Mouse (Mus musculus) adrenal gland, adult 2 months (tissue): ENCODE measurements at regions not wholly inside any gene's neighbourhood (a gene's known extent, or its start where the extent isn't known, plus 50 kb on each side); places are given as distances from the start of the nearest gene placed in this dataset.

Experiments used
- DNase-seq: peaks from one replicate; pipeline ENCODE4 v3.0.0; 2021

DNA sequence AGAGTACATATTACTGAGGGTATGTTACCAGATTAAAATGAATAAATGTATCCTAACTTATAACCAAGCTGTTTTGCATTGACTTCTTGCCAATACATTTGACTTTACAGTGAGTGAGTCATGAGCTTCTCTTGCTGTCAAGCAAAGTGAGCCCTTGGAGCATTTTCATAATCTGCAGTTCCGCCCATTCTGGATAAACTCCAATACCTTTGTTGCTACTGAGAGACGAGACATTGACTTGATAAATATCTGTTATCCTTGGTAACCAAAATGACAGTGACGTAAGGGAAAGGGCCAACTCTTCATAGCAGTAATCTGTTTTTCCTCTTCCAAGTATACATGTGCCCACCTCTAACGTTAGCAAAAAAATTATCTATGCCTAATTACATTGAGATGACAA is 923.0 kb downstream of the Grm8 start:
- peak; percentile 79 for DNase-seq

DNA sequence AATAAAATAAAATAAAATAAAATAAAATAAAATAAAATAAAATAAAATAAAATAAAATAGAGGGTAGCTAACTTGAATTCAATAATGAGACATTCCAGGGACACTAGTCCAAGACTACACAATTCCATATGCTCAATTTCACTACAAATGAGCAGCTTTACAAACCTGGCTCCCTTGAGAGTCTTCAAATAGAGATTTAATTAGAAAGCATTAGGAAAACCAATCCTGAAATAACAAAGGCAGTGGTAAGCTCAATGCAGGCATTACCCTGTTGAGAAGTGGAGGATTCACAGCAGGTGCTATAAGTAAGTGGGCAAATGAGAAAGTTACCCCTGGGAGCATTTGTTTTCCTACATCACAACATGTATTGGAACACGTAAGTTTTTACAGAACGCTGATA is 973.3 kb downstream of the Grm8 start:
- DNase-seq, result no peak
